Mouse (Mus musculus): ENCODE data around the gene Fam110a. TPM values are rescaled to one million over a fixed set of nuclear protein-coding genes. Genes with fewer than 3 reads are reported as not detected.
A peak's percentile ranks its signal among the peaks of the same experiment; 100 is the strongest.

Fam110a gene
- polyA plus RNA-seq, 1 experiment from 2014 or later: 6.3 TPM

DNA sequence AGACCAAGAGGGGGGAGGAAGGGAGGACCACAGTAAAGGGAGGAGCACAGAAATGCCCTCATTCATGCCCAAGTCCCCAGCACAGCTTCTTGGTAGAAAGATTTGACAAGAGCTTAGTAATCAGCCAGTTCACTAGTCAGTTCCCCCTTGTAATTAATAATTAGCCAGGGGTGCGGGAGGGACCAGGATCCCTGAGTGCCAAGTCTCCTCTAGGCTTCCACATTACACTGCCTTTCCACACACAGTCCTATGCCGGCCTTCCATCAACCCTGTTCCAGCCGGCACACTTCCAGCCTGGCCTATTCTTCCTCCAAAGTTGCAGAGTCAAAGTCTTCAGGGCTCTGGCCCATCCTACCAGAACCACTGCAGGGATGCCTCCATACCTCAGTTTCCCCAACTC lies 4.0 kb downstream of the Fam110a start:
- Histone ChIP-seq H3K27ac (ENCODE audit: low read depth) (0 out of 2 replicates have a peak overlapping the region, but pooled peaks have one; percentile 11), H3K4me3 (ENCODE audit: low read depth, low read length) (no peak overlapping the region), H3K36me3 (replicated peaks; ENCODE audit: insufficient read depth, low read length) (no peaks in the 10 kb centered on the region), H3K4me1 (ENCODE audit: insufficient read depth) (peaks cover 72% of the 10 kb centered on the region), H3K27me3 (ENCODE audit: insufficient read depth, low read length) (no peaks in the 10 kb centered on the region), H3K9ac (replicated peaks) (no peak overlapping the region), H3K9me3 (ENCODE audit: low read length) (no peaks in the 10 kb centered on the region), H3K4me2 (ENCODE audit: low read depth, low read length) (0 out of 2 replicates have a peak overlapping the region, but pooled peaks have one; percentile 9)
- ATAC-seq (no peak), DNase-seq (no peak)
- 67% methylated on average over 3 of the region's 3 CpGs for WGBS (ENCODE audit: insufficient replicate concordance)
- no peak for TF ChIP-seq CTCF (IDR thresholded peaks at IDR 0.05; ENCODE audit: low read depth)
- no peak for TF ChIP-seq EP300 (IDR thresholded peaks at IDR 0.05; ENCODE audit: low read depth)

DNA sequence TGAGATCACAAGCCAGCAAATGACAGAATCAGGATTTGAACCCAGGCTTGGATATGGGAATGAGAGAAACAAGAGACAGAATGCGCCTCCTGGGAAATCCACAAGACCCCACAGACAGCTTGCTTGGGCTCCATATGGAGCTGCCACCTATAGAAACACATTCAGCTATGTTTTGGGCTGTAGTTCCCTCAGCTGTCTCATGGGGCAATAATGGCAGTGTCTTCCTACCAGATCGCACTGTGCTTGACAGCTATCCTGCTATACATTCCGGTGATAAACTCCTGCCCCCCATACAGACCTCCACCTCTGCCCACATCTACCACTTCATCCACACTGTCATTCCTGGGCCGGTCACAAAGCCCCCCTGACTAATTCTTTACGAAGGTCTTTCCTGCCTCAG lies 4.7 kb downstream of the Fam110a start:
- no peak overlapping the region for H3K9ac ChIP-seq (replicated peaks)
- no peak overlapping the region for H3K4me3 ChIP-seq (ENCODE audit: low read depth, low read length)
- ATAC-seq (no peak), DNase-seq (no peak)
- H3K36me3 ChIP-seq (replicated peaks; ENCODE audit: insufficient read depth, low read length): no peaks in the 10 kb centered on the region
- H3K4me1 ChIP-seq (ENCODE audit: insufficient read depth): peaks cover 74% of the 10 kb centered on the region
- H3K9me3 ChIP-seq (ENCODE audit: low read length): no peaks in the 10 kb centered on the region
- H3K27me3 ChIP-seq (ENCODE audit: insufficient read depth, low read length): no peaks in the 10 kb centered on the region
- TF ChIP-seq EP300 (IDR thresholded peaks at IDR 0.05; ENCODE audit: low read depth) (no peak), CTCF (IDR thresholded peaks at IDR 0.05; ENCODE audit: low read depth) (peak; percentile 41)
- H3K4me2 ChIP-seq (ENCODE audit: low read depth, low read length): no peak overlapping the region
- 73% methylated on average over 5 of the region's 5 CpGs for WGBS (ENCODE audit: insufficient replicate concordance)
- no peak overlapping the region for H3K27ac ChIP-seq (ENCODE audit: low read depth)

DNA sequence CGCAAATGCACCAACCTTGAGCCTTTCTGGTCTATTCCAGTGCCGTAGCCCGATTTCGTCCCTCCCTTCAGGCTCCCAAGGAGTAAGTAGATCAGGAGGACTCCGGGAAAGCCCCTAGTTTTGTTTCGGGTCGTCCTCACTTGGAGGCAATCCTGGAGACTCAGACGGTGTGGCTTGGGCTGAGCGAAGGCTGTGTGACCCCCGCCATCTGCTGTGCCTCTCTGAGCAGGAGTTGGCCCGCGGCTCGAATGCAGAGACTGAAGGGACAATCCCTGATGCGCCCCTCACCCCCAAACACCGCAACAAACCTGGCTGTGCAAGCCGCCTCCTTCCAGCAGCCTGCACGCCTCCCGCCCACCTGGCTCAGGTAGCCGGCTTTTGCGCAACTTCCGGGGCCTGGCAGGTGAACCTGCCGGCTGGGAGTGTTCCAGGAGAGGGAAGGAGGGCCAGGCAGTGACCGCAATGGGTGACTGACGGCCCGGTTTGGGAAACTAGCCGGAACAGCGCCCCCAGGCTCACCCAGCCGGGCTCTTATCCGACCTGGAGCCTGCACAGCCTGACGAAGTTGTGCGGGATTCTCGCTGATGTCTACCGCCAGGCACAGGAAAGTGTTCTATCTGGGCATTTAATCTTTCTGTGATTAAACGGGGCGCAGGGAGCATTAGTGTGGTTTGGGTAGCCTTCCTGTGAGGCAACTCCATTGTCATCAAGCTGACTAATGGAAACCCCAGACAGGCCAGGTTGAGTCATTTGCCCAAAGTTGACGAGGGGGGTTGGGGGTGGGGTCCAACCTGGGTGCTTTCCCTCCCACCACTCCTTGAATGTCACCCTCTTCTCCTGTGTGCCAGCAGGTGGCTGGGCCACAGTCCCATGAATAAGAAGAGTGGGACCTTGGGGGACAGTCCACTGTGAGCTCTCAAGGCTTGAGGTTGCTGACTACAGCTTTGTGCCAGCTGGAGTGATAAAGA lies 6.1 kb downstream of the Fam110a start:
- DNase-seq (peak; percentile 81), ATAC-seq (peak; percentile 64)
- Histone ChIP-seq H3K27ac (ENCODE audit: low read depth) (peak overlapping the region; percentile 84), H3K4me2 (ENCODE audit: low read depth, low read length) (peak overlapping the region; percentile 74), H3K4me3 (ENCODE audit: low read depth, low read length) (peak overlapping the region; percentile 44), H3K27me3 (ENCODE audit: insufficient read depth, low read length) (no peaks in the 10 kb centered on the region), H3K4me1 (ENCODE audit: insufficient read depth) (peaks cover 66% of the 10 kb centered on the region), H3K9me3 (ENCODE audit: low read length) (no peaks in the 10 kb centered on the region), H3K9ac (replicated peaks) (peak overlapping the region; percentile 50), H3K36me3 (replicated peaks; ENCODE audit: insufficient read depth, low read length) (peaks cover 10% of the 10 kb centered on the region)
- TF ChIP-seq EP300 (IDR thresholded peaks at IDR 0.05; ENCODE audit: low read depth): no peak
- TF ChIP-seq CTCF (IDR thresholded peaks at IDR 0.05; ENCODE audit: low read depth): peak; percentile 46
- 6% methylated on average over 36 of the region's 36 CpGs for WGBS (ENCODE audit: insufficient replicate concordance)

DNA sequence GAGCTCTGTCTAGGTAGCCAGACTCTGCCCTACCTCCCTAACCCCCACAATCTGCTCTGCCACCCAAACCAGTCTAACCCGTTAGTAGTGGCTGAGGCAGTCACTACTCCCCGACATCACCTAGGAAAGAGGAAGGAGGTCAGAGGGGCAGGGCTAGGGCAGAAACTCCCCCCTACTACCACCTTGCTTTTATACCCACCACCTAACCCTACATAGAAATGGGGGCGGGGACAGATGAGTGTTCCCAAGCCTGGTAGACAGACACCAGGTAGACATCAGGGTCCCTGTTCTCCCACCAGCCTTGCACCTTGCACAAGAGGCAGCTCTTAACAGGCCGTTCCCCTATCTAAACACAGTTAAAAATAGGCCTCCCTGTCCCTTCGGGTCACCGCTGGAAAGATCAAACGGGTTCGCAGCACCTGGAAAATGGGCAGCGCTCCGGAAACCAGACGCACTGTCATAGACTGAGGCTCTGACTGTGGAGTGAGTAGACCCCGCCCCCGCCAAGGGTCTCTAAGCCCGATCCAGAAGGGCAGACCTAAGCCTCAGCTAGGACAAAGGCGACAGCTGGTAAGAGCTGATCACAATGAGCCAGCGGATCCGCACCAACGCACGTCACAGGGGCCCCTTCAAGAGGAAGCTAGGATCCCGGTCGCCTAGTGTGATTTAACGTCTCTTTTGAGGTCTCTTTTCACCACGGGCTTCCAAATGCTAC lies 7.0 kb downstream of the Fam110a start:
- H3K36me3 ChIP-seq (replicated peaks; ENCODE audit: insufficient read depth, low read length): peaks cover 12% of the 10 kb centered on the region
- TF ChIP-seq CTCF (IDR thresholded peaks at IDR 0.05; ENCODE audit: low read depth) (no peak), EP300 (IDR thresholded peaks at IDR 0.05; ENCODE audit: low read depth) (no peak)
- peak overlapping the region; percentile 50 for H3K9ac ChIP-seq (replicated peaks)
- peak; percentile 64 for DNase-seq
- peak overlapping the region; percentile 84 for H3K27ac ChIP-seq (ENCODE audit: low read depth)
- ATAC-seq: peak; percentile 37
- peak overlapping the region; percentile 74 for H3K4me2 ChIP-seq (ENCODE audit: low read depth, low read length)
- peaks cover 64% of the 10 kb centered on the region for H3K4me1 ChIP-seq (ENCODE audit: insufficient read depth)
- H3K27me3 ChIP-seq (ENCODE audit: insufficient read depth, low read length): no peaks in the 10 kb centered on the region
- no peaks in the 10 kb centered on the region for H3K9me3 ChIP-seq (ENCODE audit: low read length)
- H3K4me3 ChIP-seq (ENCODE audit: low read depth, low read length): peak overlapping the region; percentile 44
- 8% methylated on average over 23 of the region's 23 CpGs for WGBS (ENCODE audit: insufficient replicate concordance)

DNA sequence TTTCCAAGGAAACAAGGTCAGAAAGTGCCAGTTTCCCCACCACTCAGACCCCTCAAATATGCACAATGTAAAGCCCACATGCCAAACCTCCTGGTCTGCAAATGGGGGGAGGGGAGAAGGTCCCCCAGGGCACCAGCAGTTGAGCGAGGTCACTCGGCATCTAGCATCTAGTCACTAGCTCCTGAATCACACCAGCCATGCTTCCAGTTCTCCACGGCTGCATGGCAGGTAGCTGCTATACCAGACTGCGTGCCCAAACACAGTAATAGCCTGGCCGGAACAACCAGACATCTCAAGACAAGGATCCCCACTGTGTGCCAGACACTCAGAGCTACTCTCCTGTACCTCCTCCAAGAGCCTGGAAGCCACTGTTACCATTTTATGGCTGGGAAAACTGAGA lies 8.3 kb downstream of the Fam110a start:
- Histone ChIP-seq H3K9me3 (ENCODE audit: low read length) (no peaks in the 10 kb centered on the region), H3K4me3 (ENCODE audit: low read depth, low read length) (no peak overlapping the region), H3K4me1 (ENCODE audit: insufficient read depth) (peaks cover 57% of the 10 kb centered on the region), H3K9ac (replicated peaks) (no peak overlapping the region), H3K27ac (ENCODE audit: low read depth) (no peak overlapping the region), H3K27me3 (ENCODE audit: insufficient read depth, low read length) (no peaks in the 10 kb centered on the region), H3K4me2 (ENCODE audit: low read depth, low read length) (no peak overlapping the region), H3K36me3 (replicated peaks; ENCODE audit: insufficient read depth, low read length) (peaks cover 12% of the 10 kb centered on the region)
- DNase-seq (no peak), ATAC-seq (no peak)
- WGBS (ENCODE audit: insufficient replicate concordance): 83% methylated on average over 5 of the region's 5 CpGs
- TF ChIP-seq CTCF (IDR thresholded peaks at IDR 0.05; ENCODE audit: low read depth) (no peak), EP300 (IDR thresholded peaks at IDR 0.05; ENCODE audit: low read depth) (no peak)
